Mouse (Mus musculus) midbrain, embryonic 15.5 days (tissue): ENCODE results near the gene Grcc10. TPM values are rescaled to one million over a fixed set of nuclear protein-coding genes. Genes with fewer than 3 reads are reported as not detected.
A peak's percentile ranks its signal among the peaks of the same experiment; 100 is the strongest.

ENCODE experiments used
- microRNA counts: library from miRNA; unstranded; fragments of <30 nt; microRNA quantifications from one replicate; lab custom pipeline; 2016
- microRNA-seq: library from miRNA; unstranded; fragments of <30 nt; microRNA quantifications from one replicate; pipeline ENCODE4, GENCODE M21; 2016
- polyA plus RNA-seq: library from polyadenylated mRNA; unstranded; fragments of >200 nt; fragmentation: Nextera tagmentation; extraction: Ambion mirVana; gene quantifications from 2 replicates; pipeline ENCODE4 v1.2.1, GENCODE M21; 2015

The Grcc10 gene
- polyA plus RNA-seq, 1 experiment from 2014 or later, result 674 TPM

MicroRNA genes within 50 kb of the gene (microRNA counts, 519-probe panel; counts per million panel counts)
- not detected for microRNA mmu-miR-141 (lab: Ali Mortazavi, UCI)
- 1,782 counts per million, percentile 10 among the panel's probes with 10 or more counts for microRNA mmu-miR-200c (lab: Ali Mortazavi, UCI)

Small RNAs within 50 kb of the gene (microRNA-seq; reads per million reads assigned to microRNA genes)
- 5.1 reads per million, percentile 23 among the genes with 10 or more reads in this experiment for gene Mir141
- 28.0 reads per million, percentile 39 among the genes with 10 or more reads in this experiment for gene Mir200c

Other genes starting within 250 kb of the Grcc10 start
- gene C1rl, start 248.3 kb downstream of the Grcc10 start, polyA plus RNA-seq, result 0.23 and 0.30 TPM in 2 replicates
- 0.27 and 0.28 TPM in 2 replicates for gene C1ra, start 229.0 kb downstream of the Grcc10 start, polyA plus RNA-seq
- 0.92 and 1.1 TPM in 2 replicates for gene C1s1, start 199.0 kb downstream of the Grcc10 start, polyA plus RNA-seq
- gene C1rb, start 171.1 kb downstream of the Grcc10 start, polyA plus RNA-seq, result not detected in 2 replicates
- gene C1s2, start 105.3 kb downstream of the Grcc10 start, polyA plus RNA-seq, result 0.13 TPM in 1 of 2 replicates, not detected in the other
- 45.6 and 51.9 TPM in 2 replicates for gene Lpcat3, start 78.3 kb downstream of the Grcc10 start, polyA plus RNA-seq
- gene Emg1, start 29.2 kb downstream of the Grcc10 start, polyA plus RNA-seq, result 107 and 109 TPM in 2 replicates
- 254 and 256 TPM in 2 replicates for gene Phb2, start 29.0 kb downstream of the Grcc10 start, polyA plus RNA-seq
- gene Ptpn6, start 2.7 kb downstream of the Grcc10 start, polyA plus RNA-seq, result 3.9 and 5.6 TPM in 2 replicates
- not detected in 2 replicates for gene Gm45234, start 14.6 kb upstream of the Grcc10 start, polyA plus RNA-seq
- gene Atn1, start 15.2 kb upstream of the Grcc10 start, polyA plus RNA-seq, result 32.7 and 34.3 TPM in 2 replicates
- 89.2 and 90.8 TPM in 2 replicates for gene Eno2, start 28.3 kb upstream of the Grcc10 start, polyA plus RNA-seq
- 4.8 and 6.7 TPM in 2 replicates for gene Lrrc23, start 38.4 kb upstream of the Grcc10 start, polyA plus RNA-seq
- gene Spsb2, start 67.3 kb upstream of the Grcc10 start, polyA plus RNA-seq, result 8.8 and 10.1 TPM in 2 replicates
- gene Tpi1, start 72.9 kb upstream of the Grcc10 start, polyA plus RNA-seq, result 383 and 391 TPM in 2 replicates
- gene Usp5, start 88.1 kb upstream of the Grcc10 start, polyA plus RNA-seq, result 233 and 234 TPM in 2 replicates
- 23.2 and 32.9 TPM in 2 replicates for gene Cdca3, start 88.2 kb upstream of the Grcc10 start, polyA plus RNA-seq
- 2.6 and 2.8 TPM in 2 replicates for gene Gnb3, start 98.9 kb upstream of the Grcc10 start, polyA plus RNA-seq
- 16.1 and 18.1 TPM in 2 replicates for gene P3h3, start 116.4 kb upstream of the Grcc10 start, polyA plus RNA-seq
- gene Gpr162, start 122.6 kb upstream of the Grcc10 start, polyA plus RNA-seq, result 41.0 and 42.0 TPM in 2 replicates
- gene Cd4, start 146.8 kb upstream of the Grcc10 start, polyA plus RNA-seq, result 0.21 and 0.33 TPM in 2 replicates
- 2.8 and 3.2 TPM in 2 replicates for gene Lag3, start 170.3 kb upstream of the Grcc10 start, polyA plus RNA-seq
- 880 and 884 TPM in 2 replicates for gene Ptms, start 178.7 kb upstream of the Grcc10 start, polyA plus RNA-seq
- gene Mlf2, start 190.0 kb upstream of the Grcc10 start, polyA plus RNA-seq, result 559 and 568 TPM in 2 replicates
- gene Cops7a, start 224.2 kb upstream of the Grcc10 start, polyA plus RNA-seq, result 94.5 and 95.5 TPM in 2 replicates